Comparison of ENCODE assay signal across 16 mouse cellular contexts in the genomic region with DNA sequence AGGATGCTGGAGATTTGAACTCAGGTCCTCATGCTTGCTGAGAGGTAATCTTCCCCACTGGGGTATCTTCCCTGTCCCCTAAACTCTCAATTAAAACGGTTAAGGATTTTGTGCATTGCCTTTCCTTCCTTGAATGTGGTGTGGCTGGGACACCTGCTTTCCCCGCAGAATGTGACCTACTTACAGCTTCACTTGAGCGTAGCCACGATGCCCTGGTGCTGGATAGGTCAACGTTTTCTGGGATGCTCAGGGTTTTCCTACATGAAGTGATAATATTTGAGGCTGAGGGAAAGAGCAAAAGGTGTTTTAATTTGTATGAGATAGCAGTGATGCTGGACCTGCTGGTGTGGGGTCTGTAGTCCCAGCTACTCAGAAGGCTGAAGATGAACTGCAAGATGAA.
"Had no signal": no experiment of that assay in that cellular context is flagged by ENCODE, and none has a peak within 500 bp of the region (broad histone marks: within the 10 kb centered on the region; RNA-seq: fewer than 3 reads in every experiment).

No protein-coding gene starts in this region.

- H3K4me2 ChIP-seq: lung, embryonic 14.5 days; midbrain, embryonic 11.5 days; midbrain, embryonic 13.5 days; midbrain, embryonic 15.5 days; neural tube, embryonic 12.5 days; stomach, embryonic 15.5 days had no signal

- H3K36me3 ChIP-seq: midbrain, embryonic 13.5 days; midbrain, embryonic 15.5 days; neural tube, embryonic 12.5 days; stomach, embryonic 15.5 days had no signal

- H3K9ac ChIP-seq: lung, embryonic 14.5 days; midbrain, embryonic 13.5 days; midbrain, embryonic 15.5 days; neural tube, embryonic 12.5 days; stomach, embryonic 15.5 days had no signal

- H3K4me1 ChIP-seq: megakaryocyte, embryonic 14.5 days; midbrain, embryonic 13.5 days; midbrain, embryonic 15.5 days; neural tube, embryonic 12.5 days; stomach, embryonic 15.5 days had no signal

- ATAC-seq: midbrain, embryonic 13.5 days; midbrain, embryonic 15.5 days had no signal

- H3K9me3 ChIP-seq: midbrain, embryonic 13.5 days; midbrain, embryonic 15.5 days; neural tube, embryonic 12.5 days; stomach, embryonic 15.5 days had no signal

- H3K4me3 ChIP-seq: megakaryocyte, embryonic 14.5 days; midbrain, embryonic 13.5 days; midbrain, embryonic 15.5 days; neural tube, embryonic 12.5 days; stomach, embryonic 15.5 days had no signal

- DNase-seq: lung, adult 18-20 months; lung, embryonic 14.5 days; lung, postnatal 10 days; lung, postnatal 36 days; right cerebral cortex, postnatal 14 days; thymus, adult 2 months; thymus, postnatal 25 days; thymus, postnatal 4 days had no signal

- H3K27me3 ChIP-seq: megakaryocyte, embryonic 14.5 days; midbrain, embryonic 13.5 days; midbrain, embryonic 15.5 days; neural tube, embryonic 12.5 days; stomach, embryonic 15.5 days had no signal

- H3K27ac ChIP-seq: macrophage; midbrain, embryonic 13.5 days; midbrain, embryonic 15.5 days; neural tube, embryonic 12.5 days; stomach, embryonic 15.5 days; stomach, postnatal 0 days had no signal
